Comparison of ENCODE assay signal across 35 mouse cellular contexts in the genomic region with DNA sequence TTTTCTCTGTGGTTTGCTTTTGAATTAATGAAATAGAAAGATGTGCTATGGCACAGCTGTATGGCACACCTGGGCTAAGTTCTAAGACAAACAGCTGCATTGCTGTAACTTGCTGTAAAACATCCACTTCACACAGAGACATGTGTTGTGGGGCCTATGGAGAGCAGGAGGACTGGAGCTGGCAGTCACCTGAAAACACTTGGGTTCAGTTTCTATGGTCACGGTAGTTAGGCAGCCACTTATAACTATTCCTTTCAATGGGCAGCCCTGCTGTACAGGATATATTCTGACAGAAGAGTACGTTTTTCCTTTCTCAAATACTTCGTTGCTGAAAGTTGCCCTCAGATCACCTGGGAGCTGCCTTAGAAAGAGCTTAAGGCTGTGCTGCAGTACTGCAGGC.
"Had no signal": no experiment of that assay in that cellular context is flagged by ENCODE, and none has a peak within 500 bp of the region (broad histone marks: within the 10 kb centered on the region; RNA-seq: fewer than 3 reads in every experiment).

No protein-coding gene starts in this region.

- ATAC-seq: hindbrain, embryonic 16.5 days; hindbrain, postnatal 0 days; inflammation-experienced regulatory T-cells, adult 6 months; intestine, embryonic 15.5 days; intestine, embryonic 16.5 days; intestine, postnatal 0 days had no signal

- DNase-seq: heart, adult 2 months; heart, postnatal 14 days; heart, postnatal 36 days; heart, postnatal 4 days; kidney, adult 11 months; kidney, adult 18-20 months; kidney, adult 2 months; kidney, adult 8-10 months; kidney, adult 9 months; kidney, postnatal 10 days; kidney, postnatal 14 days; kidney, postnatal 25 days; kidney, postnatal 36 days; kidney, postnatal 4 days; layer of hippocampus, adult 9-11 months; layer of hippocampus, postnatal 36 days had no signal

- H3K9ac ChIP-seq: heart, embryonic 12.5 days; heart, embryonic 13.5 days; heart, embryonic 15.5 days; hindbrain, embryonic 12.5 days; hindbrain, embryonic 13.5 days; hindbrain, embryonic 14.5 days; hindbrain, embryonic 15.5 days; intestine, embryonic 15.5 days; kidney, embryonic 15.5 days had no signal

- H3K4me2 ChIP-seq: heart, embryonic 11.5 days; heart, embryonic 12.5 days; heart, embryonic 13.5 days; heart, embryonic 15.5 days; hindbrain, embryonic 12.5 days; hindbrain, embryonic 13.5 days; hindbrain, embryonic 14.5 days; hindbrain, embryonic 15.5 days; intestine, embryonic 15.5 days; kidney, embryonic 15.5 days had no signal

- H3K27ac ChIP-seq: heart, adult 2 months; heart, embryonic 10.5 days; heart, embryonic 13.5 days; heart, embryonic 15.5 days; hindbrain, embryonic 10.5 days; hindbrain, embryonic 12.5 days; hindbrain, embryonic 13.5 days; hindbrain, embryonic 14.5 days; hindbrain, embryonic 15.5 days; hindbrain, postnatal 0 days; intestine, embryonic 15.5 days; kidney, embryonic 15.5 days; kidney, postnatal 0 days; layer of hippocampus, adult 2 months had no signal

- H3K36me3 ChIP-seq: heart, embryonic 10.5 days; heart, embryonic 12.5 days; heart, embryonic 13.5 days; heart, embryonic 15.5 days; hindbrain, embryonic 10.5 days; hindbrain, embryonic 12.5 days; hindbrain, embryonic 13.5 days; hindbrain, embryonic 15.5 days; intestine, embryonic 15.5 days; kidney, embryonic 15.5 days had no signal

- H3K27me3 ChIP-seq: heart, embryonic 12.5 days; heart, embryonic 15.5 days; hindbrain, embryonic 12.5 days; hindbrain, embryonic 13.5 days; hindbrain, embryonic 15.5 days; intestine, embryonic 15.5 days; kidney, embryonic 15.5 days had no signal

- H3K4me3 ChIP-seq: heart, adult 2 months; heart, embryonic 10.5 days; heart, embryonic 12.5 days; heart, embryonic 13.5 days; heart, embryonic 15.5 days; hindbrain, embryonic 10.5 days; hindbrain, embryonic 12.5 days; hindbrain, embryonic 13.5 days; hindbrain, embryonic 15.5 days; intestine, embryonic 15.5 days; kidney, embryonic 15.5 days; layer of hippocampus, adult 2 months had no signal

- H3K9me3 ChIP-seq: heart, embryonic 10.5 days; heart, embryonic 12.5 days; heart, embryonic 15.5 days; hindbrain, embryonic 10.5 days; hindbrain, embryonic 12.5 days; hindbrain, embryonic 13.5 days; hindbrain, embryonic 15.5 days; intestine, embryonic 15.5 days; kidney, embryonic 15.5 days had no signal

- H3K4me1 ChIP-seq: heart, embryonic 10.5 days; heart, embryonic 12.5 days; heart, embryonic 13.5 days; heart, embryonic 15.5 days; hindbrain, embryonic 10.5 days; hindbrain, embryonic 12.5 days; hindbrain, embryonic 13.5 days; hindbrain, embryonic 15.5 days; intestine, embryonic 15.5 days; kidney, embryonic 15.5 days had no signal
